Mouse (Mus musculus) embryonic facial prominence, embryonic 15.5 days (tissue): ENCODE data around the gene Slc41a3. TPM values are rescaled to one million over a fixed set of nuclear protein-coding genes. Genes with fewer than 3 reads are reported as not detected.
A peak's percentile ranks its signal among the peaks of the same experiment; 100 is the strongest.
"Not testable (repeated sequence)": the region's sequence is repeated elsewhere in the genome, so short reads cannot be mapped to it uniquely, and the experiment has no call there.

ENCODE experiments used
- ATAC-seq: fragments of 200-750 bp; cut with Nextera tagmentation; 2 replicates; pipeline ENCODE4 v1.8.0; 2017; ENCODE audit warnings: low read depth, moderate TSS enrichment; ENCODE audit not compliant: insufficient number of reproducible peaks, low FRiP score, low TSS enrichment
- H3K27ac ChIP-seq: fragments of 300-500 bp; sonication (generic); replicated peaks from 2 replicates; pipeline ENCODE4 v1.5.1; 2015; ENCODE audit warnings: mild to moderate bottlenecking, inconsistent platforms
- H3K27me3 ChIP-seq: fragments of 300-500 bp; sonication (generic); 2 replicates; pipeline ENCODE4 v1.6.1; 2015; ENCODE audit warnings: inconsistent platforms
- H3K36me3 ChIP-seq: fragments of 300-500 bp; sonication (generic); 2 replicates; pipeline ENCODE4 v1.6.1; 2015; ENCODE audit warnings: mild to moderate bottlenecking, inconsistent platforms
- H3K4me1 ChIP-seq: fragments of 300-500 bp; sonication (generic); 2 replicates; pipeline ENCODE4 v1.6.1; 2015; ENCODE audit warnings: inconsistent platforms
- H3K4me2 ChIP-seq: fragments of 300-500 bp; sonication (generic); replicated peaks from 2 replicates; pipeline ENCODE4 v1.6.1; 2015; ENCODE audit warnings: mild to moderate bottlenecking, inconsistent platforms
- H3K4me3 ChIP-seq: fragments of 300-500 bp; sonication (generic); replicated peaks from 2 replicates; pipeline ENCODE4 v1.5.1; 2015; ENCODE audit warnings: mild to moderate bottlenecking, inconsistent platforms
- H3K9ac ChIP-seq: fragments of 300-500 bp; sonication (generic); 2 replicates; pipeline ENCODE4 v1.6.1; 2015; ENCODE audit warnings: inconsistent platforms
- H3K9me3 ChIP-seq: fragments of 300-500 bp; sonication (generic); replicated peaks from 2 replicates; pipeline ENCODE4 v1.6.1; 2016; ENCODE audit warnings: inconsistent platforms
- WGBS: fragments of 180-500 bp; shearing (Covaris S2); methylation state at CpG from one replicate; pipeline ENCODE4 v1.1.7; 2015; 5-methylcytosine and 5-hydroxymethylcytosine counted together
- polyA plus RNA-seq: library from polyadenylated mRNA; unstranded; fragments of >200 nt; fragmentation: Nextera tagmentation; extraction: Ambion mirVana; gene quantifications from 2 replicates; pipeline ENCODE4 v1.2.1, GENCODE M21; 2015

Gene Slc41a3
- polyA plus RNA-seq, 1 experiment from 2014 or later, result 6.1 TPM

DNA sequence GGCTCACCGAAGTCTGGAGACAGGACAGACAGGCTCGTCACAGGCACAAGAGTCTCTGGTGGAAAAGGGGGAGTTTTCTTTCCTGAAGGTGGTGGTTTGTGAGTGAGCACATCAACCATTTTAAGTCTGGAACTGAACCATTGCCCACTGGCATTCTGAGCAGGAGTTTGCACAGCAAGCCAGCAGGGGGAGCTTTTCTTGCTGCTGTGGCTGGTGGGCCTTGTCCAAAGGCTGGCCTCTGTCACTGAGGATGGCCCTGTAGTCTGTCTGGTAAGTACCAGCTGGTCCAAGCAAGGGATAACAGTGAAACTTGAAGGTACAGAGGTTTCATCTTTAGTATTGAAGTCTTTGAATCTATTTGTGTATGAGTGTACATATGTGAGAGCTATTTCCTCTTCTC is 49.2 kb downstream of the Slc41a3 start:
- Histone ChIP-seq H3K9me3 (no peaks in the 10 kb centered on the region), H3K4me3 (no peak overlapping the region), H3K9ac (no peak overlapping the region), H3K27me3 (no peaks in the 10 kb centered on the region), H3K4me1 (no peaks in the 10 kb centered on the region), H3K27ac (no peak overlapping the region), H3K36me3 (no peaks in the 10 kb centered on the region), H3K4me2 (no peak overlapping the region)
- 43% methylated on average over 2 of the region's 2 CpGs for WGBS
- no peak for ATAC-seq

DNA sequence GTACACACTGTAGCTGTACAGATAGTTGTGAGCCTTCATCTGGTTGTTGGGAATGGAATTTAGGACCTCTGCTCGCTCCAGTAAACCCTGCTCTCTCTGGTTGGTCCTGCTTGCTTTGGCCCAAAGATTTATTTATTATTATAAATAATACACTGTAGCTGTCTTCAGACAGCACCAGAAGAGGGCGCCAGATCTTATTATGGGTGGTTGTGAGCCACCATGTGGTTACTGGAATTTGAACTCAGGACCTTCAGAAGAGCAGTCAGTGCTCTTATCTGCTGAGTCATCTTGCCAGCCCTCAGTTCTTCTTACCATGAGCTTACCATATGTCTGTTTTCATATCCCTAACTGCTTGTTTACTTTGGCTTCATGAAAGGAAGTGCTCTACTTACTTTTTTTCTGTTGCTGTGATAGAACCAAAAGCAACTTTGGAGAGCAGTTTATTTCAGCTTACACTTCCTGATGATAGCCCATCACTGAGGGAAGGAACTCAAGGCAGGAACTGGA is 51.9 kb downstream of the Slc41a3 start:
- H3K9me3 ChIP-seq, H3K4me1 ChIP-seq, H3K4me2 ChIP-seq, H3K4me3 ChIP-seq, H3K9ac ChIP-seq, H3K27ac ChIP-seq, H3K36me3 ChIP-seq, H3K27me3 ChIP-seq, ATAC-seq: not testable (repeated sequence)
- 70% methylated on average over 2 of the region's 2 CpGs for WGBS

DNA sequence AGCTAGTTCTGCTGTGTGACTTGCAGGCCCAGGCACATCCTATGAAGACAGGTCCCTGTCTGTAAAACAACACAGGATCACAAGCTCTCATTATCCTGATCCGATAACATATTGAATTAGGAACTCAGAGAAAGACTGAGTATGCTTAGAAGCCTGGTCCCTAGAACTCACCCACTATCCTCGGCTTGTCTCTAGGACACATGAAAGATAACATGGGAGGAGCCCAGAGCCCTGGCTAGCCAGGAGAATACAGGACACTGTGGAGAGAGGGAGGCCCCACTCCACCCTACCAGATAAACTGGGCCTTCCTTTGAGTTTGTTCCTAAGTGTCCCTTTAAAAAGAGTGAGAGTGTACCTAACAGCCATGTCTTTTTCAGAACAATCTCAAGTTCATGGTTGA is 55.4 kb downstream of the Slc41a3 start:
- no peak overlapping the region for H3K4me2 ChIP-seq
- H3K9me3 ChIP-seq, result no peaks in the 10 kb centered on the region
- no peaks in the 10 kb centered on the region for H3K27me3 ChIP-seq
- no peak overlapping the region for H3K4me3 ChIP-seq
- no peak overlapping the region for H3K9ac ChIP-seq
- no peaks in the 10 kb centered on the region for H3K4me1 ChIP-seq
- peaks cover 30% of the 10 kb centered on the region for H3K36me3 ChIP-seq
- 68% methylated on average over 2 of the region's 2 CpGs for WGBS
- no peak overlapping the region for H3K27ac ChIP-seq
- no peak for ATAC-seq

- ATAC-seq, result no peak; the same call in 1 of the 2 replicates
- H3K4me2 ChIP-seq, result no peak overlapping the region
- peaks cover 35% of the 10 kb centered on the region for H3K36me3 ChIP-seq
- no peaks in the 10 kb centered on the region for H3K27me3 ChIP-seq
- no peaks in the 10 kb centered on the region for H3K4me1 ChIP-seq
- H3K9ac ChIP-seq, result no peak overlapping the region
- no peak overlapping the region for H3K27ac ChIP-seq
- no peaks in the 10 kb centered on the region for H3K9me3 ChIP-seq
- H3K4me3 ChIP-seq, result no peak overlapping the region
- WGBS, result 88% methylated on average over 20 of the region's 20 CpGs
Observed at GRCm38 (mm10) chr6:90660398-90661028, 56.0 kb downstream of the Slc41a3 start.

DNA sequence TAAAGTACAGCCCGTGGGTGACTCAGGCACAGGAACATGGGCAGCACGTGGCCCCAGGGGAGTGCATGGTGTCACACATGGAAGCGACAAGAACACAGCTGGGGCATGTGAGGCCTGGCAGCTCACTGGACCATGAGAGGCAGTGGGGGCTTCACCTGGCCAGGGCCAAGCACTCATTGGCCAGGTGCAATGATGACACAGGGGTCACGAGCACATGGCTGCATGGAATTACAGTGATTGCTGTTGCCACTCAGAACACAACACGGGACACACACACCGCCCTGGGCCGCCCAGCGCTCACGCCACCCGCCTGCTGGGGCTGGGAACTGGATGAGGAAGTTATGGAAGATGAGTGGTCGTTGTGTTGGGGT is 56.5 kb downstream of the Slc41a3 start:
- ATAC-seq, result 0 out of 2 replicates have a peak, but pooled peaks have one; percentile 1
- H3K9me3 ChIP-seq, result no peaks in the 10 kb centered on the region
- no peak overlapping the region for H3K4me2 ChIP-seq
- H3K36me3 ChIP-seq, result peaks cover 39% of the 10 kb centered on the region
- no peak overlapping the region for H3K9ac ChIP-seq
- no peaks in the 10 kb centered on the region for H3K4me1 ChIP-seq
- H3K27me3 ChIP-seq, result no peaks in the 10 kb centered on the region
- no peak overlapping the region for H3K4me3 ChIP-seq
- no peak overlapping the region for H3K27ac ChIP-seq
- 78% methylated on average over 11 of the region's 11 CpGs for WGBS

DNA sequence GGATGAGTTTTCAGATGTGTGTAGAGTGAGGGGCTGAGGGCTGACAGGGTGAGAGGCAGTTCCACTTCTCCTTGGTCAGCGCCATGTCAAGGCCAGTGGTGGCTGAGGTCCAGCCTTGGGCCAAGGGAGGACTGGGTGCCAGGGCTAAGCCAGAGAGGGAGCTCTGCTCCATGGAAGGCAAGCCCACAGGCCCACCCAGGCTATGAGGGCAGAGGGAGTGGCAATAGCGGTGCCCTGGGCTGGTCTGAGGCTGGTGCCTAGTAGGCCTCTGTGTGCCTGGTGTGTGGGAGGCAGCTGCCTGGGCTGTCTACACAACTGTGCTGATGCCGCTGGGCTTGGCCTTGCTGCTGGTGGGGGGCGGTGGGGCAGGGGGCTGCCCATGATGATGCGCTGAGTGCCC is 57.6 kb downstream of the Slc41a3 start:
- Histone ChIP-seq H3K4me1 (no peaks in the 10 kb centered on the region), H3K4me2 (no peak overlapping the region), H3K27ac (no peak overlapping the region), H3K9ac (no peak overlapping the region), H3K9me3 (no peaks in the 10 kb centered on the region), H3K4me3 (no peak overlapping the region), H3K27me3 (no peaks in the 10 kb centered on the region), H3K36me3 (peaks cover 51% of the 10 kb centered on the region)
- 97% methylated on average over 5 of the region's 5 CpGs for WGBS
- ATAC-seq, result no peak

GRCm38 (mm10) chr6:90663736-90664135 is 59.2 kb downstream of the Slc41a3 start:
- ATAC-seq, result no peak
- H3K9me3 ChIP-seq, result no peaks in the 10 kb centered on the region
- WGBS, result 83% methylated on average over 11 of the region's 11 CpGs
- no peak overlapping the region for H3K9ac ChIP-seq
- no peaks in the 10 kb centered on the region for H3K4me1 ChIP-seq
- H3K27me3 ChIP-seq, result no peaks in the 10 kb centered on the region
- H3K4me3 ChIP-seq, result no peak overlapping the region
- H3K36me3 ChIP-seq, result peaks cover 66% of the 10 kb centered on the region
- H3K4me2 ChIP-seq, result no peak overlapping the region
- peak overlapping the region; percentile 9; the same call in 1 of the 2 replicates for H3K27ac ChIP-seq

- ATAC-seq, result no peak
Observed at GRCm38 (mm10) chr6:90668693-90669092, 64.2 kb downstream of the Slc41a3 start.

GRCm38 (mm10) chr6:90678759-90679158 is 74.2 kb downstream of the Slc41a3 start:
- peaks cover 6% of the 10 kb centered on the region; the same call in 1 of the 2 replicates for H3K4me1 ChIP-seq
- H3K9me3 ChIP-seq, result no peaks in the 10 kb centered on the region
- ATAC-seq, result no peak
- WGBS, result 72% methylated on average over 4 of the region's 4 CpGs
- H3K9ac ChIP-seq, result no peak overlapping the region
- H3K4me2 ChIP-seq, result no peak overlapping the region
- no peak overlapping the region for H3K27ac ChIP-seq
- no peaks in the 10 kb centered on the region for H3K27me3 ChIP-seq
- H3K36me3 ChIP-seq, result peaks cover 71% of the 10 kb centered on the region
- no peak overlapping the region for H3K4me3 ChIP-seq

More at GRCm38 (mm10) chr6:90668693-90669092, 64.2 kb downstream of the Slc41a3 start:
- H3K9ac ChIP-seq, result no peak overlapping the region
- no peak overlapping the region for H3K4me2 ChIP-seq
- H3K27me3 ChIP-seq, result no peaks in the 10 kb centered on the region
- 86% methylated on average over 9 of the region's 9 CpGs for WGBS
- H3K36me3 ChIP-seq, result peaks cover 95% of the 10 kb centered on the region
- H3K4me3 ChIP-seq, result no peak overlapping the region
- no peak overlapping the region for H3K27ac ChIP-seq
- no peaks in the 10 kb centered on the region for H3K4me1 ChIP-seq
- H3K9me3 ChIP-seq, result no peaks in the 10 kb centered on the region

DNA sequence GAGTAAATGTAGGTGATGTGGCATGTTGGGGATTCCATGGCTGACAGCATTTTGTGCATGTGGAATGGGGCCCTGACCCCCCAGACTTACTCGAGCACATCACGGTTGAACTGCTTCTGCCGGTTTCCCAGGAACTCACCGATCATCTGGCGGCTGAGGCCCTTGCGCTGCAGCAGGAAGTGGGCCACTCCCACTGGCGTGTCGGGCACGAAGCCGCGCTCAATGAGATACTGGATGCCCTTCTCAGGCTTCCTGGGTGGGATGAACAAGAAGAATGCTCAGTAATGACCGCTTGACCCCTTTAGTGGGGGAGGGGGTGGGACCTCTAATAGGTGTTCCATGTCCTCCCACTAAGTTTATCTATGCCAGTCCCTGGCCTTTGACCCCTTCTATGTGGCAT is 75.9 kb downstream of the Slc41a3 start:
- no peak overlapping the region for H3K9ac ChIP-seq
- peaks cover 22% of the 10 kb centered on the region for H3K4me1 ChIP-seq
- 91% methylated on average over 12 of the region's 12 CpGs for WGBS
- no peak for ATAC-seq
- H3K4me3 ChIP-seq, result no peak overlapping the region
- no peaks in the 10 kb centered on the region for H3K27me3 ChIP-seq
- no peak overlapping the region for H3K4me2 ChIP-seq
- H3K36me3 ChIP-seq, result peaks cover 55% of the 10 kb centered on the region
- no peaks in the 10 kb centered on the region for H3K9me3 ChIP-seq
- H3K27ac ChIP-seq, result no peak overlapping the region

DNA sequence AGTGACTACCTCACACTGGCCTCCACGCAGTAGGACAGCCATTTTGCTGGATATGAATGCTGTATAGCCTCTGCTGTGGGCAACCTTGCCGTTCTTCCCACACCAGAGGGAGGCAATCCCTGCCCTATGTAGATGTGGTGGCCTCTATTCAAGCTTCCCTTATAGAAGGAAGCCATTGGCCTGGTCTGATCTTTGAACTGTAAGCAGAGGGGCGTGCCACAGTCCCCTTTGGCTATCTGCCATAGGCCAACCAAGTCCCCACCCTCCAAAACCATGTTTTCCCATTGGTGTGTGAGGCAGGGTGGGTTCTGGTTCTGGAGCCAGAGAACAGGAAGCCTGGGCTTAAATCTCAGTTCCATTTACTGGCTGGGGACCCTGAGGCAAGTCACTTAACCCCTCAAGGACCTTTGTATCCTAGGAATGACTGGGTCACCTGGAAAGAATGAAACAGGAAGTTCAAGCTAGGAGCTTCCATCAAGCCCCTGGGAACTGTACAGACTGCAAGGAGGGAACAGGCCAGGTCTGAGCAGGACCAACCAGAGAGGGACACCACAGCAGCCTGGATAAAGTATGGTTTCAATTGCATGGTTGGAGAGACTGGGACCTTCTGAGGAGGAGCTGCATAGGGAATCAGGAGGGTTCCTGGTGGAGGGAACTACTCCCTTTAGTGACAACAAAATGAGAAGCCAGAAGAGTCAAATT is 79.5 kb downstream of the Slc41a3 start:
- 80% methylated on average over 3 of the region's 3 CpGs for WGBS
- Histone ChIP-seq H3K36me3 (peaks cover 32% of the 10 kb centered on the region), H3K27me3 (no peaks in the 10 kb centered on the region), H3K4me1 (peaks cover 34% of the 10 kb centered on the region), H3K27ac (peak overlapping the region; percentile 66), H3K9ac (no peak overlapping the region), H3K9me3 (no peaks in the 10 kb centered on the region), H3K4me3 (no peak overlapping the region), H3K4me2 (no peak overlapping the region)
- ATAC-seq, result no peak
